Mouse (Mus musculus) skeletal muscle tissue, adult 2 months (tissue): ENCODE data around the gene Gtf2ird2.

ENCODE experiments used
- DNase-seq: peaks from one replicate; pipeline ENCODE4 v3.0.0-alpha.2; 2012; ENCODE audit warnings: low read depth, low spot score

Gtf2ird2 gene

DNA sequence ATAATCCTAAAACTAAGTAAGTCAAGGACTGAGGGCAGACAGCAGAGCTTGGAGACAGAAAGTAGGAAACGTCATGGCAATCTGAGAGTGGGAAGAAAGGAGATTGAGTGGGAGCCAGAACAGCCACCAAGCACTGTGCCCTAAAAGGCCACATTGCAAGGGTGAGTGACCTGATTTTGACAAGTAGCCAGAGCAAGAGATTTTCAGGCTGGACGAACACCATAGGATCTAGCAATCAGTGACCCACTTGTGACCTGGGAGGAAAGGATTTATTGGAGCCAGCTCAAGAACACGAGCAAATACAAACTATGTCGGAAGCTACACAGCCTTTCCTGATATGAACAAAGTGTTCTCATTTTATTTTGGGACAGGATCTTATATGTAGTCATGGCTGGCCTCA, 1.1 kb upstream of the Gtf2ird2 start:
- peak; percentile 72 for DNase-seq

DNA sequence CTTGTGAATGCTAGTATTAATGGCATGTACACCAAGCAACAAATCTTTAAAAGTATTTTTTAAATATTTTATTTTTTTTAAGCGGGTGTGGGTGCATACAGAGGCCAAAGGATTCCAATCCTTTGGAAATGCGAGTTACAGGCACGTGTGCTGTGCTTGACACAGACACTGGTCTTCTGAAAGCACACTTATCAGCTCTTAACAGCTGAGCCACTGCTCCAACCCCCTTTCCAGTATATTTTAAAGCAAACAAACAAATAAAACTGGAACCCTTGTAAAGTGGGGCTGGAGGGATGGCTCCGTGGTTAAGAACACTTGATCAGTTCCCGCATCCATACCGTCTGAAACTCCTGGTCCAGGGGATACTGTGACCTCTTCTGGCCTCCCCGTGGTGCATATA, 657 bp upstream of the Gtf2ird2 start:
- DNase-seq, result no peak

DNA sequence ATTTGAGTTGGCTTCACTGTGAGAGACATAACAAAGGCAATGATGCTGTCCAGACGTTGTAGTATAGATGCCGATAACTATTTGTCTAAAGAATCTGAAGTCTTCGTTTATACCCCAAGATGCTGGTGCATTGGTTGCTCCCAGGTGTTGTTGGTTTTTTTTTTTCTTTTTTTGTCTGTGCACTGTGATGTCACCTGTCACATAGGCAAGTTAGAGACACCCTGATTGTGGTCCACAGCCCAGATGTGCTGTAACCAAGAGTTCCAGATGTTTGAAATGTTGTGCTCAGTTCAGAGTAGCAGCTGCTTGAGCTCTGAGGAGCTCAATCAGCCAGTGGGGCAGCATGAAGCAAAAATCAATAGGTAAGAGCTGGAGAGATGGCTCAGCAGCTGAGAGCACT, 2.2 kb downstream of the Gtf2ird2 start:
- no peak for DNase-seq

DNA sequence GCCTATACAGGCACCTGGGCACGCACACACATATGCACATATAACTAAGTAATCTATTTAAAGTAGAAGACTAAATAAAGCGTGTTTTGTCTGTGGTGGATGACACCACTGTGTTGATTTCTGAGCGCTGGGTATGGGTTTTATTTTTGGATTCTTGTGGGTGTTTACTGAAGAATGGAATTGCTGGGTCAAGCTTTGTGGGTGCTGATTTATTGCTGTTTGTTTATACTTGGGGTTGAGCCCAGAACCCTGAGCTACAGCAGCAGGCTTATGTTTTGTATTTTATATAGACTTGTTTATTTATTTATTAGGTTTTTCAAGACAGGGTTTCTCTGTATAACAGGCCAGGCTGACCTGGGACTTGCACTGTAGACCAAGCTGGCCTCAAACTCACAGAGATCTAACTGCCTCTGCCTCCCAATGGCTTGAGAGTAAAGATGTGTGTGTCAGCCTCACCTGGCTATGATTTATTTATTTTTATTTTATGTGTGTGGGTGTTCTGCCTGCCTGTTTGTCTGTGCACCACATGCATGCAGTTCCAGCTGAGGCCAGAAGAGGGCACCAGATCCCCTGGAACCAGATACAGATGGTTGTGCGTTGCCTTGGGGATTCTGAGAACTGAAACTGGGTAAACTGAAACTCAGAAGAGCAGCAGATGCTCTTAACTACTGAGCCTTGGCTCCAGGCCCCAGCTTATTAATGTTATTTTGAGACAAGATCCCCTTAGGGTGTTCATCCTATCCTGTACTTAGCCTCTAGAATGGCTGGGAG, 3.3 kb downstream of the Gtf2ird2 start:
- peak; percentile 45 for DNase-seq

DNA sequence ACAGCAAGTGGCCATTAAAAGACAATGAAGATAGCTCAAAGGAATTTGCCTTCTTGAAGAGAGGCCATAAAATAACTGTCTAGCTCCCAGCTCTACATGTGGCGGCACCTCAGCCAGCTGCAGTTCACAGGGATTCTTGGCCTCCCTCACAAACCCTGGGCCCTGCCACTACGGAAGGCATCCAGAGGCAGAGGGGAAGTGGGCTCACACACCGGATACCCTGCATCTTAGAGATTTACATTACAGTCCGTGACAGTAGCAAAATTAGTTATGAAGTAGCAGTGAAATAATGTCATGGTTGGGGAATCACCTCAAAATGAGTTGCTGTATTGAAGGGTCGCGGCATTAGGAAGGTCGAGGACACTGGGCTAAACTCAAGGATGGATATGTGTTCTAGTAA, 4.8 kb downstream of the Gtf2ird2 start:
- no peak for DNase-seq

DNA sequence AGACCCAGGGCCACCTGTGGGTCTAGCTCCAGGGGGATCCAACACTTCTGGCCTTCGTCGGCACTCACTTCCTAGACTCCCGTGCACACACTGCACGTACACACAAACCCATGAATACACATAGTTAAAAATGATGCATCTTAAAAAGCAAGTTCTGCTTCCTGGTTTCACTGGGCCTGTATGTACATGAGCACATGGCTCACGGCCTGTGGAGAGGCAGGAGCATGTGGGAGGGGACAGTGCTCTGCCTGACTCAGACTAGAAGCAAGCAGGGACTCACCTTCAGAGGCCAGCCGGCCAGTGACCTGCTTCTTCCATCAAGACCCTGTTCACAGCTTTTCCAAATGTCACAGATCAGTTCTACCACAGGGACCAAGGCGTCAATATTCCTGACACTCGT, 9.8 kb downstream of the Gtf2ird2 start:
- DNase-seq, result no peak

DNA sequence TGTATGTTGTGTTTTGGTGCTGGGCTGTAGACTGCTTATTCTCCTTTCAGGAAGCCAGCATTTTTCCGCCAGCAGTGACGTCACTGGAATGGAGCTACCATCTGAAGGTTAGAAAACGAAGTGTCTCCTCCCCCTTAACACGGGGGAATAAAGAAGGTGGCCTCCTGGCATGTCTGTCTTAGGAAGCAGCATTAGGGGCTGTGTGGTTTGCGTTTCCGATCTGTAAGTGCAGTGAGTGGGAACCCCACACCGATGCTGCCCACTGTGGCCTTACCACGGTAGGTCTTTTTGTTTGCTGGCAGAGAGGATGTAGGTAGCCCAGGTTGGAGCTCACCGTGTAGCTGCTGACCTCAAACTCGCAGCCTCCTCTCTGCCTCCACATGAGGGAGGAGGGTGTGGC, 22.9 kb downstream of the Gtf2ird2 start:
- DNase-seq, result no peak

DNA sequence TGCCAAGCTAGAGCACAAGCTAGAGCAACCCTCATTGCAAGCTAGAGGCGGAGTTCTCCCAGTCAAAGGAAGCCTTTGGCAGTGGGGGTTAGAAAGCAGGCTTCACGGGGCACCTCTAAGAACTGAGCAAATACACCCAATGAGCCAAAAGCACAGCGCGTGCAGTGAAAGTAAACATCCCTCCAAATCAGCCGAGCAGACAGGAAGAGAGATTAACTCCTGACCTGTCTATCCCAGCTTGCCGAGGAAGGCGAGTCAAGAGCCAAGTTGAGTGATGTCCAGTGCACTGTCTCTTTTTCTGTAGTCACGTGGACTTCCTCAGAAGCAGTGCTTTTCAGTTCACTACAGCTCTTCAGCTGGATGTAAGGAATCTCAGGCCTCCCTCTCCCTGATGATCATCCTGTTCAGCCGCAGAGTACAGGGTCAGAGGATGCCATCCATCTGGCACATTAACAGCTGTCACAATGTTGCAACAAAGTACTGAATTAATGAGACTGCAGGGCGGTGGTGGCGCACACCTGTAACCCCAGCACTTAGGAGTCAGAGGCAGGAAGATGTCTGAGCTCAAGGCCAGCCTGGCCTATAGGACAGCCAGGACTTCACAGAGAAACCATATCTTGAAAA, 26.2 kb downstream of the Gtf2ird2 start:
- no peak for DNase-seq

DNA sequence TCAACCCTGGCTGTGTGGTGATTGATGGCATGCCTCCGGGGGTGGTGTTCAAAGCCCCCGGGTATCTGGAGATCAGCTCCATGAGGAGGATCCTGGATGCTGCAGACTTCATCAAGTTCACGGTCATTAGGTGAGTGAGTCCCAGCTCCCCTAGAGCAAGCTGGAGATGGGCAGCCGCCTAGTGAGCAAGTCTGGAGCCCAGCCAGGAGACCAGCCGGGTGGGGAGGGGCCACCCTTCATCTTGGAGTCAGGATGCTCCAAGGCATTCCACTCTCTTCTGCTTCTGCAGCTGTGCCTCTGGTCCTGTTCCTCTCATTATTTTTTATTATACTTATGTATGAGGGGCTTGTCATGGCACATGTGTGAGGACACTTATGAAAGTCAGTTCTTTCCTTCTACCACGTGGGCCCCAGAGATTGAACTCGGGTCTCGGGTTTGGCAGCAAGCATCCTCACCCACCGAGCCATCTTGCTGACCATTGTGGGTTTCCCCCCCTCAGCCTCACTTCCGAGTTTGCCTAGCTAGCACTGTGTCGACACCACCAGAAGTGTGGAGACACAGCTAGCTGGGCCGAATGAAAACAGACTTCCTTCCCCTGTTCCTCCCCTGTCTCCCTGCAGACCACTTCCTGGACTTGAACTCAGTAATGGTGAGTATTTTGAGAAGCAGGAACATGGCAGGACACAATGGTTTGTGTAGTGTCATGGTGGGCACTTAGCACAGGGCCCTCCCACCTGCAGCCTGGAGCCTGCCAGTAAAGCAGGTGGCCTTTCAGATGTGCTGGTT, 30.4 kb downstream of the Gtf2ird2 start:
- no peak for DNase-seq

DNA sequence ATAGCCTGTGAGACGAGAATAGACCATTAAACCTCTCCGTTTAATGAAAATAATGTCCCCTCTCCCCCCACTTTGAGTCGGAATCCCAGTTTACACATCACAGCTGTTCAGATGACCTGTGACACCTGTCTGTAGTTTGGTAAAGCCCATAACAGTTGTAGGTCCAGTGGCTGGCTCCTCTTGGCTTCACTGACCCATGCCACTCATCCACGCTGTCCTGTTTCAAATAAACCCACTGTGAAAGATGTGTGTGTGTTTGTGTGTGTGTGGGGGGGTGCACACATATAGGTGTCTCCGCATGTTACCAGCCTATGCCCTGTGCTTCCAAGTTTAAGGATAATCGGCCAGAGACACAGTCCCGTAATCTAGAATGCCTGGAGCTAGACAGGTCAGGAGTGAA, 34.1 kb downstream of the Gtf2ird2 start:
- no peak for DNase-seq

DNA sequence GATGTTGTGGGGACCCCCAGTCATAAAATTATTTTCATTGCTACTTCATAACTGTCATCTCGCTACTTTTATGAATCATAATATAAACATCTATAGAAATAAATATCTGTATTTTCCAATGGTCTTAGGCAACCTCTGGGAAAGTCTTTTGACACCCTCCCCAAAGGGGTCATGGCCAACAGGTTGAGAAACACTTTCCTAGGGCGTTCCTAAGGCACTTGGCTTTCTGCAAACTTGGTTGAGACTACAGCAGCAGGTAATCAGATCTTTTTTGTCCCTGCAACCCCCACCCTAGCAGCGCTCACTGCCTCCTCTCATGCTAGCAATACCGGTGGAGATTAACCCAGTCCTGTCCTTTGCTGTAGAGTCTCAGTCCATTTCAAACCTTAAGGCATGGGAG, 37.5 kb downstream of the Gtf2ird2 start:
- DNase-seq, result no peak

DNA sequence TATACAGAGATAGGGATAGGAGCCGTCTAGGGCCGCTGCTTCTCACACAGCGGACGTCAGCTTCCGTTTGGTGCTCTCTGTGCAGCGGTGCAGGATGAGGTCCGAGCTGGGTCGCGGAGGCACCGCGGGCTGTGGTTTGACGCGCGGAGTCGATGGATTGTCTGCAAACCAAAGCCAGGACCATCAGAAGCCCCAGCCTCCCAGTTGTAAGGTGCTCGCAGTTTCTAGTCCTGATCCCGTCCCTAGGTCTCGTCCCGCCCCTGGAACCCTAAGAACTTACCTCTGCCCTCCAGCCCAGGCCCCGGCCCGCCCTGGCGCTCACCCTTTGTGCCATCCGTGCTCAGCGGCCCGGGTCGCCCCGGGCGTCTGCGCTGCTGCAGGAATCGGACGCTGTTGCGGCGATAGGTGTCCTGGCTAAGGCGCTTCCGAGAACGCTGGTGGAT, 37.9 kb downstream of the Gtf2ird2 start:
- DNase-seq, result no peak

DNA sequence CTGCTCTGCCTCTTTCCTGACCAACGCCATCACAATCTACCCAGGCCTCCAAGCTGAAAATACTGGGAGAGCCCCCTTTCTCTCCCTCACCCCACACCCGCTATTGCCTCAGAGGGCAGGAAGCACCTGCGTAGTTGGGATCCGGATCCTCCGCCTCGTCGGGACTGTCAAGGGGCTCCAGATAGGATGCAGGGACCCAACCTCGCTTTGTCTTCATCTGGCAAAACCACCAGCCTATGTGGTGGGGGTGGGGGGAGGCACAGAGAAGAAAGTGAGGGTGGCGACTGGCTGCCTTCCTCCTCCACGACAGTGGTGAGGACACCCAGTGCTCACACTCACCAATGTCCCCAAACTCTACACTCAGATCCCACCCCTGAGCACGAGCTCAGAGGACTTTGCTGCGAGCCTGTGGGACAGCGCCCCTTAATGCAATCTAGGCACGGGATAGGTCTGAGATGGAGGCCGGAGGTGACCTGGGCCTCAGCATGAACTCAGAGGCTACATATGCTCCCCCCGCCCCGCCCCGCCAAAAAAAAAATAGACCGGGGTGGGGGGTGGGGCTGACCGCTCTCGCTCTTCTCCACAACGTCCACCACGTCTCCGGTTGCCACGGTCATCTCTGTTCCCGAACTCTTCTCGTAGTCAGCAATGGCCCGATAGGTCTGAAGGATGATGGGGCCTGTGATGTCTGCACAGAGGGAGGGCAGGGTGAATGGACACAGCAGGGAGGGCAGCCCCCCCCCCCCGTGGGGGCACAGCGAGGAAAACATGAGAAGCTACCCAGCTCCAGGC, 41.5 kb downstream of the Gtf2ird2 start:
- no peak for DNase-seq

DNA sequence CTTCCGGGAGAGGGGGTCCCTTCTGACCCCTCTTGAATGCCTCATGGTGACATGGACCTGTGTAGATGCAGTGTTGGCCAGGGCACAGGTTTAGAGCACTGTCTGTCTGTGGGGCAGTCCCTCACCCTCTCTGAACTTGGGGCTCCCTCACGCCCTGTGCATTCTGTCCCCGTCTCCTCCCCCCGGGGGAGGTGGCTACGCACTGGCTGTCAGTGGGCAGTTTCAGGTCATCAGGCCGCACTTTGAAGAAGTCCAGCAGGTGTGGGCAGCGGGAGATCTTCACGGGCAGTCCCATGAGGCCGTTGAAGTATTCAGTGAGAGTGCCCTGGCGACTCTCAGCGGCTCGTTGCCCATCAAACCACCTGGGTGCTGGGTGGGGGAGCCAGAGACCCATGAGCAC, 43.1 kb downstream of the Gtf2ird2 start:
- DNase-seq, result no peak

DNA sequence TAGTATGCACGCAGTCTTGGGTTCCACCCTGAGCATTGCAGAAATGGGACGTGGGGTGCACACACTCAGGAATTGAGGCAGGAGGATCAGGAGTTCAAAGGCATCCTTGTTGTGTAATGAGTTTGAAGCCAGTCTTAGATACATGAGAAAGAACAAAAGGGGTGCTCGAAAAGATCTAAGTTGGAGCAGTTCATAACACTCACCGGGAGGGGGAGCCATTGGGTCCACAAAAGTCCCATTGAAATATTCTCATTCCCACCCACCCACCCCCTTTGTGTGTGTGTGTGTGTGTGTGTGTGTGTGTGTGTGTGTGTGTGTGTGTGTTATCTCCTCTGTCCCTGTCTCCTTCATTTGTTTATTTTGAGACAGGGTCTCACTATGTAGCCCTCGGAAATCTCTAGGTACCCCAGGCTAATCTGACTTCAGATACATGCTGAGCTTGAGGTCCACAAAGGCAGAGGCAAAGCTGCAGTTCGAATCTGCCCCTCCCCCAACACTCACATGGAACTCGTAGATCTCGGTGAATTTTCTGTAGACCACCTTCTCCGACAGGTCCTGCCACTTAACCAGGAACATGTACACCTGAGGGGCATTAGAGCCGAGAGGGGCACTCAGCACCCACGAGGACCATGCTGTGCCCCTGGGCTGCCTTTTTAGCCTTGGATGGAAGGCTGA, 43.9 kb downstream of the Gtf2ird2 start:
- DNase-seq, result no peak

DNA sequence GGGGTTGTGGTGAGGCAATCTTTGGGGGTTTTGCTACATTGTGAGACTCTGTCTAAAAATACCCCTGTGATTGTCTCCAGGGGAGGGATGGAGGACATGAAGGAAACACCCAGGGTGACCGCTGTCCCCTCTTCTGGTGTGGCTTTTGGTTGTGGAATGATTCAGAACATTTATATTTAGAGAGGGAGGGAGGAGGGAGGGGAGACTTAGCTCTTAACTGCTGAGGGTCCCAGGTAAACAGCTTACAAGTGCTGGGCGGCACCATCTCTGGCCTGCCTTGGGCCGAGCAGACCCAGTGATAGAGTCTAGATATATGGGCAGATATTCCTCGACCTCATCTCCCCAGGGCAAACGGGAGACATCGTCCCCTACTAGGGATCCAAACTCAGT, 44.4 kb downstream of the Gtf2ird2 start:
- DNase-seq, result no peak

DNA sequence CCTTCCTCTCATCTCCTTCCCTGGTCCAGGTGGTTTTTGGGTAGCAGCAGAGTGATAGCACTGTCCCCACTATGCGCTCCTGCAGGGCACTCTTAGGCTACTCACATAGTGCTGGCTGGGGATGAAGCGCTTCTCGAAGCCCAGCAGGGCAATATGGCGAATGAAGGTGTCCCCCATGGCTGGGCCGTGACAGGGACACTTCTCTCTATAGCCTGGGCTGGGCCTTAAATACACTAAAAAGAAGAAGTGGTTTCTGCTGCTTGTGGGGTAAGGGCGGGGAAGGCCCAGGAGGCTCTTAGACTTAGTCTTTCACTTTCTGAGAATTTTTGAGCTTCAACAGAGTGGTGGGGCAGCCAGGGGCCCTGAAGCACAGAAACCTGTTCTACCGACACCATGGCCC, 45.6 kb downstream of the Gtf2ird2 start, which contains the start of gene Ncf1:
Gene Ncf1, minus strand, starts transcription at position 235 of the 400 bp plus-strand sequence.
- peak; percentile 39 for DNase-seq

DNA sequence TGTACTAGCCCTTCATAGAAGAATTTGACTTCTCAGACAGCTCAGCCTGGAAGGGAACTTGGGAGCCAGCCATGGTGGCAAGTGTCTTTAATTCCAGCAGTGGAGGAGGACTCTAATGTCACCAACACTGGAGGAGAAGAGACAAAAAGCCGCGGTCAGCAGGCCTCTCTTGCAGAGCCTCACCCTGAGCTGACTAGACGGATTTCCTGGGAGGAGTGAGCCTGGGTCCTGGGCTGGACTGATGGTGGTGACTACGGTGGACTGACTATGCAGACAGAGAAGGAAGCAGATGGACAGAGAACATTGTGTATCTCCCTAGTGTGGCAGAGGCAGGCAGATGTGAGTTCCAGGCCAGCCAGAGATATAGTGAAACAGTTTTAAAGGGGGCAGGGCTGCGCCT, 47.6 kb downstream of the Gtf2ird2 start:
- peak; percentile 38 for DNase-seq

DNA sequence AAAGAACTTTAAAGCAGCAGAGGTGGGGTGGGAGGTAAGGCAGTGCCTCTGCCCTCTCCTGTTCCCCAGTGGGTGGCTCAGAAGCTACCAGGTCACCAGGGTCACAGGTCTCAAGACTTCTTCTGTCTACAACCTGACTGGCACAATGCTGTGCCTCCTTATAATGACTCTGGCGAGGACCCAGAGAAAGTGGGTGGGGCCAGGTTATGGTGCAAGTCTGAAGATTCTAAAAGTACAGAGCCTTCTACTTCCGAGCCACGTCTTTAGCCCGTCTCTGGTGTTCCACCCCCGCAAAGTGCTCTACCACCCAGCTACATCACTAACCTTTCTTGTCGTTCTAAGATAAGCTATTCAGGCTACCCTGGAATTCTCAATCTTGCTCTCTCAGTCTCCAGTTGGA, 48.3 kb downstream of the Gtf2ird2 start:
- DNase-seq, result peak; percentile 24

DNA sequence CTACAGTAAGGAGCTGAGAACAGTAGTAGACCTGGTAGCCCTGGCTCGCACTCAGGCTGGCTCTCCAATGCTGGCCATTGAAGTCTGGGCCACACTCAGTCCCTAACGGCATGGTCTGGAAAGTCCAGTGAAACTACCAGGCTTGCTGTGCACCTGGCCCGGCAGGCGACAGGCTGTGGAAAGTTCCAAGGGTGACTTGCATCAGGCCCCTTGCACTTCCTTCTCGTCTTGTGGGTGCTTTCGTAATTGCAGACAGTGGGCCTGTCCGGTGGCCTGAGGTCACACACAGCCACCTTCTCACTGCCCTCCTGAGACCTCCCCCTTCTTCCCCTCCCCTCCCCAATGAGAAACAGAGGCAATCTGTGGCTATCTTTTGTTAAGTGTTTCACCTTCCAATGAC, 48.7 kb downstream of the Gtf2ird2 start:
- DNase-seq, result peak; percentile 51

DNA sequence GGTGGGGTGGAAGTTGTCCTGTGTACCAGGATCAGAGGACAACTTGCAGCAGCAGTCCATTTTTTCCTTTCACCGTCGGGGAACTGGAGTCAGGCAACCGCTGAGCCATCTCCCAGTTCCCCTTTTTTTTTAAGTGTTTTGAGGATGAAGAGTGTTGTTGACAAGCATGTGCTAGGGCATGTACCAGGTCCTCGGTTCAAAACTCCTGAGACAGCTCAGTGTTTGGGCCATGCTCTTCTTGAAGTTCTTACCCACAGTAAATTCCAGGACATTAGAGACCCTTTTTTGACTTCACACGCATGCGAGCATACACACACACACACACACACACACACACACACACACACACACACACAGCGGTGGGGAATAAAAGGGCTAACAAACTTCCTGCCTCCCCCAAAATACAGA, 49.4 kb downstream of the Gtf2ird2 start:
- no peak for DNase-seq
